Mouse (Mus musculus): ENCODE results near the gene Phldb1. TPM values are rescaled to one million over a fixed set of nuclear protein-coding genes. Genes with fewer than 3 reads are reported as not detected.

Phldb1 gene
- total RNA-seq, 2 experiments from 2014 or later: 71.8 to 86.4 TPM

GRCm38 (mm10) chr9:44723008-44723407 is 12.0 kb downstream of the Phldb1 start:
- H3K27ac ChIP-seq: peak overlapping the region; percentile 60; the same call in 1 of the 2 replicates
- no peak for TF ChIP-seq CTCF (conservative IDR thresholded peaks at IDR 0.05)
- no peak for DNase-seq (ENCODE audit: low spot score in 2 of 2)

GRCm38 (mm10) chr9:44722575-44722974 is 12.4 kb downstream of the Phldb1 start:
- H3K27ac ChIP-seq: peak overlapping the region; percentile 60; the same call in 1 of the 2 replicates

More at GRCm38 (mm10) chr9:44723008-44723407, 12.0 kb downstream of the Phldb1 start:
- no peak overlapping the region for H3K4me3 ChIP-seq

GRCm38 (mm10) chr9:44721877-44722186 is 13.2 kb downstream of the Phldb1 start:
- TF ChIP-seq CTCF (conservative IDR thresholded peaks at IDR 0.05): no peak
- H3K4me3 ChIP-seq: no peak overlapping the region
- peak overlapping the region; percentile 62; the same call in 1 of the 2 replicates for H3K27ac ChIP-seq
- no peak for DNase-seq (ENCODE audit: low spot score in 2 of 2)

More at GRCm38 (mm10) chr9:44722575-44722974, 12.4 kb downstream of the Phldb1 start:
- TF ChIP-seq CTCF (conservative IDR thresholded peaks at IDR 0.05): no peak
- DNase-seq (ENCODE audit: low spot score in 2 of 2): no peak
- no peak overlapping the region for H3K4me3 ChIP-seq

GRCm38 (mm10) chr9:44721154-44721876 is 13.7 kb downstream of the Phldb1 start:
- Histone ChIP-seq H3K27ac (peak overlapping the region; percentile 91), H3K4me3 (peak overlapping the region; percentile 72)
- DNase-seq (ENCODE audit: low spot score in 2 of 2): peak; percentile 86 to 90
- TF ChIP-seq CTCF (conservative IDR thresholded peaks at IDR 0.05): peak; percentile 73

- DNase-seq (ENCODE audit: low spot score in 2 of 2): no peak
- peak overlapping the region; percentile 72 for H3K4me3 ChIP-seq
- TF ChIP-seq CTCF (conservative IDR thresholded peaks at IDR 0.05): no peak
- peak overlapping the region; percentile 91 for H3K27ac ChIP-seq
Measured at GRCm38 (mm10) chr9:44720358-44721153, 14.4 kb downstream of the Phldb1 start.

- TF ChIP-seq CTCF (conservative IDR thresholded peaks at IDR 0.05): no peak
- Histone ChIP-seq H3K27ac (peak overlapping the region; percentile 91), H3K4me3 (peak overlapping the region; percentile 72)
- no peak for DNase-seq (ENCODE audit: low spot score in 2 of 2)
Measured at GRCm38 (mm10) chr9:44719632-44720357, 15.2 kb downstream of the Phldb1 start.

- TF ChIP-seq CTCF (conservative IDR thresholded peaks at IDR 0.05): no peak
- Histone ChIP-seq H3K4me3 (peak overlapping the region; percentile 72; the same call in 1 of the 2 replicates), H3K27ac (peak overlapping the region; percentile 91)
- no peak for DNase-seq (ENCODE audit: low spot score in 2 of 2)
Measured at GRCm38 (mm10) chr9:44718937-44719631, 15.9 kb downstream of the Phldb1 start.

GRCm38 (mm10) chr9:44717822-44718242 is 17.2 kb downstream of the Phldb1 start:
- Histone ChIP-seq H3K4me3 (no peak overlapping the region), H3K27ac (peak overlapping the region; percentile 91; the same call in 1 of the 2 replicates)
- no peak for TF ChIP-seq CTCF (conservative IDR thresholded peaks at IDR 0.05)
- peak in 1 of 2 experiments; percentile 64 for DNase-seq (ENCODE audit: low spot score in 2 of 2)

GRCm38 (mm10) chr9:44716997-44717821 is 17.8 kb downstream of the Phldb1 start:
- DNase-seq (ENCODE audit: low spot score in 2 of 2): no peak
- Histone ChIP-seq H3K27ac (peak overlapping the region; percentile 91), H3K4me3 (no peak overlapping the region)
- no peak for TF ChIP-seq CTCF (conservative IDR thresholded peaks at IDR 0.05)

- peak overlapping the region; percentile 91; the same call in 1 of the 2 replicates for H3K27ac ChIP-seq
- DNase-seq (ENCODE audit: low spot score in 2 of 2): no peak
- no peak for TF ChIP-seq CTCF (conservative IDR thresholded peaks at IDR 0.05)
- no peak overlapping the region; the same call in 1 of the 2 replicates for H3K4me3 ChIP-seq
Measured at GRCm38 (mm10) chr9:44715705-44716362, 19.2 kb downstream of the Phldb1 start.

GRCm38 (mm10) chr9:44715109-44715508 is 19.9 kb downstream of the Phldb1 start:
- H3K4me3 ChIP-seq: peak overlapping the region; percentile 26; the same call in 1 of the 2 replicates
- TF ChIP-seq CTCF (conservative IDR thresholded peaks at IDR 0.05): no peak
- H3K27ac ChIP-seq: peak overlapping the region; percentile 91; the same call in 1 of the 2 replicates
- no peak for DNase-seq (ENCODE audit: low spot score in 2 of 2)

Measured in layer of hippocampus, adult 2 months (tissue).